Mouse (Mus musculus) splenic B cell, adult 2 months (primary cell): Measurements from ENCODE around the gene Mbl2.

Experiments
- DNase-seq: peaks from one replicate; pipeline ENCODE4 v3.0.0-alpha.2; 2011; ENCODE audit warnings: low read depth, low spot score
- H3K27me3 ChIP-seq: 2 replicates; pipeline ENCODE4 v1.6.1; 2012; ENCODE audit warnings: mild to moderate bottlenecking, low read length, moderate library complexity, mixed read lengths; ENCODE audit not compliant: control insufficient read depth, poor library complexity, insufficient read depth, severe bottlenecking
- H3K36me3 ChIP-seq: 2 replicates; pipeline ENCODE4 v1.6.1; 2012; ENCODE audit warnings: mild to moderate bottlenecking, low read length, moderate library complexity, mixed read lengths; ENCODE audit not compliant: control insufficient read depth, poor library complexity, insufficient read depth, severe bottlenecking

Mbl2 gene

GRCm38 (mm10) chr19:30247359-30247758 is 14.6 kb downstream of the Mbl2 start:
- peak; percentile 25 for DNase-seq
- H3K27me3 ChIP-seq, result no peaks in the 10 kb centered on the region
- no peaks in the 10 kb centered on the region for H3K36me3 ChIP-seq

- peak; percentile 42 for DNase-seq
- Histone ChIP-seq H3K36me3 (no peaks in the 10 kb centered on the region), H3K27me3 (no peaks in the 10 kb centered on the region)
Observed at GRCm38 (mm10) chr19:30248822-30249221, 16.1 kb downstream of the Mbl2 start.

- Histone ChIP-seq H3K36me3 (no peaks in the 10 kb centered on the region), H3K27me3 (no peaks in the 10 kb centered on the region)
- DNase-seq, result no peak
Observed at GRCm38 (mm10) chr19:30252253-30252652, 19.5 kb downstream of the Mbl2 start.

GRCm38 (mm10) chr19:30256339-30256738 is 23.6 kb downstream of the Mbl2 start:
- H3K36me3 ChIP-seq, result no peaks in the 10 kb centered on the region
- no peak for DNase-seq

GRCm38 (mm10) chr19:30281125-30281524 is 48.4 kb downstream of the Mbl2 start:
- no peaks in the 10 kb centered on the region for H3K27me3 ChIP-seq
- DNase-seq, result no peak
- no peaks in the 10 kb centered on the region for H3K36me3 ChIP-seq

More at GRCm38 (mm10) chr19:30256339-30256738, 23.6 kb downstream of the Mbl2 start:
- H3K27me3 ChIP-seq, result no peaks in the 10 kb centered on the region

GRCm38 (mm10) chr19:30287899-30288490 is 55.3 kb downstream of the Mbl2 start:
- no peaks in the 10 kb centered on the region for H3K36me3 ChIP-seq
- no peak for DNase-seq
- H3K27me3 ChIP-seq, result no peaks in the 10 kb centered on the region
